In genomic region chr10:42843416-42843815, GRCm38 (mm10) we compare ENCODE assay signal across 17 mouse cellular contexts. TPM values are rescaled to one million over a fixed set of nuclear protein-coding genes. Genes with fewer than 3 reads are reported as not detected.
DNase-seq lines count a peak whose midpoint lies in the region; ATAC-seq and TF ChIP-seq lines count a peak whose summit lies in the region.
"Had no signal": no experiment of that assay in that cellular context is flagged by ENCODE, and none has a peak within 500 bp of the region (broad histone marks: within the 10 kb centered on the region; RNA-seq: fewer than 3 reads in every experiment).

No protein-coding gene starts in this region.

- H3K4me2 ChIP-seq in stomach, postnatal 0 days (replicated peaks; ENCODE audit: low read depth), result no peak overlapping the region
- H3K4me2 ChIP-seq: kidney, embryonic 15.5 days; limb, embryonic 13.5 days; liver, embryonic 15.5 days; neural tube, embryonic 13.5 days had no signal

- intact Hi-C loops in gastrocnemius, postnatal 36 days (cut with DNase I), result loop anchor here (5.0 kb wide), 2 partner anchors 49 to 144 kb away; no protein-coding TSS in a partner anchor
- intact Hi-C loops in heart, postnatal 10 days (cut with DNase I), result loop anchor here (2.0 kb wide), 1 partner anchor 147 kb away; no protein-coding TSS in a partner anchor

- no peak overlapping the region for H3K9ac ChIP-seq in stomach, postnatal 0 days (ENCODE audit: low read length)
- H3K9ac ChIP-seq: kidney, embryonic 15.5 days; limb, embryonic 13.5 days; liver, embryonic 15.5 days; neural tube, embryonic 13.5 days had no signal

- WGBS in stomach, postnatal 0 days, result 71% methylated on average over 1 of the region's 1 CpGs

- peak; percentile 48 for DNase-seq in gastrocnemius, adult 18-20 months (ENCODE audit: low spot score)
- DNase-seq in gastrocnemius, postnatal 36 days, result no peak
- DNase-seq in kidney, postnatal 14 days, result peak; percentile 44
- DNase-seq in kidney, adult 11 months, result no peak
- DNase-seq in Muller cell, postnatal 12 days (ENCODE audit: inconsistent ontology term), result peak; percentile 38
- peak; percentile 70 to 75 for DNase-seq in heart, postnatal 10 days
- DNase-seq in thymus, adult 18-20 months, result no peak
- no peak for DNase-seq in stomach, postnatal 0 days (ENCODE audit: low spot score)
- DNase-seq: cerebellum, adult 18-20 months; lung, postnatal 4 days; thymus, postnatal 25 days had no signal

- H3K27ac ChIP-seq in stomach, postnatal 0 days (replicated peaks), result no peak overlapping the region
- H3K27ac ChIP-seq: kidney, embryonic 15.5 days; left cerebral cortex, adult 2 months; limb, embryonic 13.5 days; liver, embryonic 15.5 days; midbrain, embryonic 10.5 days; neural tube, embryonic 13.5 days had no signal

- H3K27me3 ChIP-seq in stomach, postnatal 0 days (ENCODE audit: control insufficient read depth, insufficient read depth, low read length), result no peaks in the 10 kb centered on the region
- H3K27me3 ChIP-seq: limb, embryonic 13.5 days; liver, embryonic 15.5 days; neural tube, embryonic 13.5 days had no signal

- H3K4me1 ChIP-seq in stomach, postnatal 0 days (replicated peaks; ENCODE audit: control insufficient read depth, insufficient read depth), result no peaks in the 10 kb centered on the region
- H3K4me1 ChIP-seq: limb, embryonic 13.5 days; liver, embryonic 15.5 days; neural tube, embryonic 13.5 days had no signal

- H3K36me3 ChIP-seq in stomach, postnatal 0 days (ENCODE audit: control insufficient read depth, insufficient read depth, low read length), result no peaks in the 10 kb centered on the region
- H3K36me3 ChIP-seq: liver, embryonic 15.5 days had no signal

- no peaks in the 10 kb centered on the region for H3K9me3 ChIP-seq in stomach, postnatal 0 days (ENCODE audit: control insufficient read depth, low read length)
- H3K9me3 ChIP-seq: kidney, embryonic 15.5 days; liver, embryonic 15.5 days; neural tube, embryonic 13.5 days had no signal

- H3K4me3 ChIP-seq in stomach, postnatal 0 days (ENCODE audit: low read depth, low read length), result no peak overlapping the region
- H3K4me3 ChIP-seq: kidney, embryonic 15.5 days; left cerebral cortex, adult 2 months; limb, embryonic 13.5 days; liver, embryonic 15.5 days; midbrain, embryonic 10.5 days; neural tube, embryonic 13.5 days had no signal

- TF ChIP-seq CTCF in stomach, postnatal 0 days (IDR thresholded peaks at IDR 0.05; ENCODE audit: low read depth), result no peak

- no peak for TF ChIP-seq EP300 in stomach, postnatal 0 days (optimal IDR thresholded peaks at IDR 0.05)

- no peak for ATAC-seq in stomach, postnatal 0 days (ENCODE audit: low FRiP score, low TSS enrichment)

RNA-seq across cellular contexts. Expression of gene Scml4, which starts 16.8 kb away (rescaled TPM):
- total RNA-seq in gastrocnemius, adult 18-20 months (2021), result 1 to 10 TPM in 1 of 2 experiments, under 1 TPM in 1; 0.59 to 1.1 TPM
- 1 to 10 TPM in 1 of 2 experiments, under 1 TPM in 1; 0.94 to 1.3 TPM for total RNA-seq in gastrocnemius, postnatal 36 days (2021)
- 1 to 10 TPM; 3.6 TPM for total RNA-seq in heart, postnatal 10 days (2021)
- 5.1 and 5.4 TPM in 2 replicates for polyA plus RNA-seq in stomach, postnatal 0 days (2015; fragmentation: Nextera tagmentation; extraction: Ambion mirVana)

Comparison
In these comparisons a context has a peak if more than half of its experiments do, and no peak if none do; other contexts are left out.
1. DNase-seq: peak in gastrocnemius, adult 18-20 months (single experiment), kidney, postnatal 14 days (single experiment), Muller cell, postnatal 12 days (single experiment) and heart, postnatal 10 days (2 of 2); none in gastrocnemius, postnatal 36 days (0 of 2), kidney, adult 11 months (single experiment), thymus, adult 18-20 months (0 of 2) and stomach, postnatal 0 days (single experiment).